ENCODE assay signal across 8 mouse cellular contexts in the genomic region with DNA sequence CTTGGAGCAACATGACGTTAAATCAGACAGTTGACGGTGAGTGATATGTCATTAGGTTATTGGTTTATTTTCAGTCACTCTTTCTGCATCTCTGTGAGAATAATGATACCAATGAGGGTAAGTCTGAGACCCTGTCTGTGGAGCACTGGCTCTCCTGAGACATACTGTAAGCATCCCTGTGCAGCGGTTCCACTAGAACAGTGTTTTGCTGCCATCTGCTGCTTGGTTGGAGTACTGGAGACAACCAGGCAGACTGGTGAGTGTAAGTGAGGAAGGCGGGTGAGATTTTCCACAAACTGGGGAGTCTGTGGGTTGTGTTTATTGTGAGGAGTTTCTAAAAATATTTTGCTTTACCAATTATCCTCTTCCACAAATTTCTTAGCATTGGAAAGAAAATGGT.
DNase-seq lines count a peak whose midpoint lies in the region; ATAC-seq and TF ChIP-seq lines count a peak whose summit lies in the region.

No protein-coding gene starts in this region.

- WGBS in embryonic facial prominence, embryonic 11.5 days, result 34% methylated on average over 4 of the region's 4 CpGs
- 43% methylated on average over 4 of the region's 4 CpGs for WGBS in heart, embryonic 10.5 days
- WGBS in liver, embryonic 13.5 days (ENCODE audit: insufficient replicate concordance), result 45% methylated on average over 4 of the region's 4 CpGs
- 38% methylated on average over 4 of the region's 4 CpGs for whole genome bisulfite sequencing in neural tube, embryonic 13.5 days

- no peak overlapping the region for H3K4me3 ChIP-seq in CH12.LX (replicated peaks in 1 of 3; ENCODE audit: low read depth in 2 of 3, low read length in 2 of 3, poor library complexity in 1 of 3)
- no peak overlapping the region for H3K4me3 ChIP-seq in embryonic facial prominence, embryonic 11.5 days (ENCODE audit: low read depth, low read length)
- H3K4me3 ChIP-seq in heart, embryonic 10.5 days, result no peak overlapping the region
- H3K4me3 ChIP-seq in liver, embryonic 13.5 days (replicated peaks), result no peak overlapping the region
- H3K4me3 ChIP-seq in neural tube, embryonic 13.5 days, result no peak overlapping the region

- dilution Hi-C loops in CH12.LX (cut with MboI; ENCODE audit: extremely low pct_ligation_motif_present, extremely low pct_unique_long_range_greater_than_20kb, low sequenced_read_pairs), result no loop called here

- in situ Hi-C loops in CH12.LX (cut with MboI; ENCODE audit: low pct_ligation_motif_present, low pct_unique_long_range_greater_than_20kb, low sequenced_read_pairs), result loop anchor here (10.0 kb wide), 1 partner anchor 144 kb away; no protein-coding TSS in a partner anchor

- no peaks in the 10 kb centered on the region for H3K9me3 ChIP-seq in CH12.LX (replicated peaks; ENCODE audit: low read length)
- no peaks in the 10 kb centered on the region for H3K9me3 ChIP-seq in embryonic facial prominence, embryonic 11.5 days (replicated peaks; ENCODE audit: control insufficient read depth, low read length)
- no peaks in the 10 kb centered on the region for H3K9me3 ChIP-seq in heart, embryonic 10.5 days
- no peaks in the 10 kb centered on the region for H3K9me3 ChIP-seq in liver, embryonic 13.5 days (replicated peaks)
- no peaks in the 10 kb centered on the region for H3K9me3 ChIP-seq in neural tube, embryonic 13.5 days

- H3K79me2 ChIP-seq in CH12.LX (replicated peaks; ENCODE audit: control insufficient read depth, extremely low read depth, insufficient read depth, poor library complexity, severe bottlenecking), result no peaks in the 10 kb centered on the region

- H3K4me1 ChIP-seq in CH12.LX (ENCODE audit: control insufficient read depth in 1 of 2, insufficient read depth in 2 of 2), result no peaks in the 10 kb centered on the region
- no peaks in the 10 kb centered on the region for H3K4me1 ChIP-seq in embryonic facial prominence, embryonic 11.5 days (ENCODE audit: control insufficient read depth, insufficient read depth, low read length)
- H3K4me1 ChIP-seq in heart, embryonic 10.5 days, result peaks cover 9% of the 10 kb centered on the region; the same call in 1 of the 2 replicates
- H3K4me1 ChIP-seq in liver, embryonic 13.5 days (replicated peaks), result no peaks in the 10 kb centered on the region
- 0 out of 2 replicates have a peak, but pooled peaks cover 8% of the 10 kb centered on the region for H3K4me1 ChIP-seq in neural tube, embryonic 13.5 days (replicated peaks)

- no peak for TF ChIP-seq POLR2A in CH12.LX (IDR thresholded peaks at IDR 0.05; ENCODE audit: low read depth, low read length)

- H3K9ac ChIP-seq in CH12.LX (ENCODE audit: insufficient read depth, low read depth), result no peak overlapping the region
- no peak overlapping the region for H3K9ac ChIP-seq in embryonic facial prominence, embryonic 11.5 days (replicated peaks; ENCODE audit: low read length)
- no peak overlapping the region for H3K9ac ChIP-seq in liver, embryonic 13.5 days
- H3K9ac ChIP-seq in neural tube, embryonic 13.5 days, result no peak overlapping the region

- TF ChIP-seq RAD21 in CH12.LX (IDR thresholded peaks at IDR 0.05; ENCODE audit: low read depth, low read length), result peak; percentile 76

- H3K27me3 ChIP-seq in CH12.LX (replicated peaks), result no peaks in the 10 kb centered on the region
- no peaks in the 10 kb centered on the region for H3K27me3 ChIP-seq in embryonic facial prominence, embryonic 11.5 days (ENCODE audit: control insufficient read depth, insufficient read depth, low read length)
- H3K27me3 ChIP-seq in heart, embryonic 10.5 days (ENCODE audit: insufficient read depth, poor library complexity, severe bottlenecking), result 0 out of 2 replicates have a peak, but pooled peaks cover 6% of the 10 kb centered on the region
- H3K27me3 ChIP-seq in liver, embryonic 13.5 days, result no peaks in the 10 kb centered on the region
- no peaks in the 10 kb centered on the region for H3K27me3 ChIP-seq in neural tube, embryonic 13.5 days

- peak; percentile 57 for DNase-seq in CH12.LX (ENCODE audit: extremely low read depth)
- DNase-seq in adrenal gland, postnatal 36 days, result peak; percentile 66 to 80
- DNase-seq in embryonic facial prominence, embryonic 11.5 days (ENCODE audit: low spot score), result peak; percentile 83
- DNase-seq in heart, embryonic 10.5 days (ENCODE audit: low spot score), result peak; percentile 91
- DNase-seq in kidney, postnatal 14 days, result peak; percentile 73
- DNase-seq in liver, embryonic 13.5 days, result peak; percentile 22
- peak; percentile 50 for DNase-seq in thymus, postnatal 14 days

- H3K27ac ChIP-seq in CH12.LX (ENCODE audit: insufficient read depth, low read depth), result no peak overlapping the region
- H3K27ac ChIP-seq in embryonic facial prominence, embryonic 11.5 days (replicated peaks; ENCODE audit: low read depth, low read length), result no peak overlapping the region
- H3K27ac ChIP-seq in heart, embryonic 10.5 days, result no peak overlapping the region
- no peak overlapping the region for H3K27ac ChIP-seq in liver, embryonic 13.5 days
- H3K27ac ChIP-seq in neural tube, embryonic 13.5 days (replicated peaks), result no peak overlapping the region

- H3K4me2 ChIP-seq in CH12.LX (ENCODE audit: insufficient read depth, low read depth, poor library complexity, severe bottlenecking), result no peak overlapping the region
- no peak overlapping the region for H3K4me2 ChIP-seq in embryonic facial prominence, embryonic 11.5 days (ENCODE audit: low read depth, low read length)
- H3K4me2 ChIP-seq in liver, embryonic 13.5 days, result no peak overlapping the region
- no peak overlapping the region for H3K4me2 ChIP-seq in neural tube, embryonic 13.5 days

- TF ChIP-seq CTCF in CH12.LX (conservative IDR thresholded peaks at IDR 0.05 in 1 of 2, IDR thresholded peaks at IDR 0.05 in 1 of 2; ENCODE audit: low read depth in 2 of 2, low read length in 2 of 2), result peak; percentile 68 to 71

- H3K36me3 ChIP-seq in CH12.LX (replicated peaks in 1 of 2; ENCODE audit: control insufficient read depth in 1 of 2, insufficient read depth in 1 of 2, low read length in 1 of 2), result no peaks in the 10 kb centered on the region
- H3K36me3 ChIP-seq in embryonic facial prominence, embryonic 11.5 days (replicated peaks; ENCODE audit: control insufficient read depth, insufficient read depth, low read depth, low read length), result no peaks in the 10 kb centered on the region
- no peaks in the 10 kb centered on the region for H3K36me3 ChIP-seq in heart, embryonic 10.5 days
- no peaks in the 10 kb centered on the region for H3K36me3 ChIP-seq in liver, embryonic 13.5 days
- no peaks in the 10 kb centered on the region for H3K36me3 ChIP-seq in neural tube, embryonic 13.5 days

- TF ChIP-seq EP300 in CH12.LX (IDR thresholded peaks at IDR 0.05; ENCODE audit: low read length), result no peak

- peak; percentile 75; the same call in 1 of the 2 replicates for ATAC-seq in embryonic facial prominence, embryonic 11.5 days (replicated peaks; ENCODE audit: insufficient number of reproducible peaks, low FRiP score, low TSS enrichment, low read depth)
- no peak for ATAC-seq in liver, embryonic 13.5 days (ENCODE audit: low read depth)
- ATAC-seq in neural tube, embryonic 13.5 days (ENCODE audit: low read depth), result peak; percentile 72

TF ChIP-seq in CH12.LX, 34 proteins besides CTCF, POLR2A, EP300 and RAD21:
- no peak for TF ChIP-seq ZC3H11A (IDR thresholded peaks at IDR 0.05; ENCODE audit: low read depth, low read length)
- no peak for TF ChIP-seq MXI1 (IDR thresholded peaks at IDR 0.05; ENCODE audit: low read depth, low read length)
- TF ChIP-seq ZMIZ1 (IDR thresholded peaks at IDR 0.05; ENCODE audit: low read depth, low read length), result no peak
- TF ChIP-seq SMC3 (IDR thresholded peaks at IDR 0.05; ENCODE audit: low read depth, low read length), result peak; percentile 66
- no peak for TF ChIP-seq MAFK (IDR thresholded peaks at IDR 0.05; ENCODE audit: insufficient replicate concordance, low read length)
- no peak for TF ChIP-seq MAX (IDR thresholded peaks at IDR 0.05; ENCODE audit: low read length)
- no peak for TF ChIP-seq POLR2AphosphoS2 (IDR thresholded peaks at IDR 0.05; ENCODE audit: low read depth, low read length)

Comparison
In these comparisons a context has a peak if more than half of its experiments do, and no peak if none do; other contexts are left out.
1. DNase-seq: peak in every context shown above with its lines; median percentile 91 in heart, embryonic 10.5 days; 83 in embryonic facial prominence, embryonic 11.5 days; 73 in adrenal gland, postnatal 36 days; 73 in kidney, postnatal 14 days; 57 in CH12.LX; 50 in thymus, postnatal 14 days; 22 in liver, embryonic 13.5 days.